In the genomic region with DNA sequence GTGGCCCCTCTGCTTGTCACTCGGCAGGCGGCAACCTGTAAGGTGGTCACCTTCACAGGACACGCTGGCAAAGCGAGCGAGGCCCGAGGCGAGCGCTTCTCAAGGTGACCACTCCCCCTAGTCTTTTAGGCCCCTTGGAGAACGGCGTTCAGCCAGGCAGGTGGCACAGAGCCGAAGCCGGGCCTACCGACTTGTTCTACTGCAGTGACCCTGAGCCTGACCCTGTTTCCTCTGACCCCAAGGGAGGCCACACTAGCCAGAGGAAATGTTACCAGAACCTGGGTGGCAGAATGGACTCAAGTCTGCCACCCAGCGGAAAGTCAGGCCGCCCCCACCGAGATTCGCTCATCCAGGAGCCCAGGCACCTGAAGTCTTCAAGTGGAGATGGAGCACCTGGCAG, we compare ENCODE assay signal across 8 mouse cellular contexts.
DNase-seq lines count a peak whose midpoint lies in the region; ATAC-seq and TF ChIP-seq lines count a peak whose summit lies in the region.

No protein-coding gene starts in this region.

- peaks cover 13% of the 10 kb centered on the region; the same call in 1 of the 2 replicates for H3K27me3 ChIP-seq in lung, embryonic 14.5 days (ENCODE audit: insufficient read depth, low read length)
- H3K27me3 ChIP-seq in forebrain, embryonic 14.5 days (replicated peaks; ENCODE audit: control insufficient read depth, insufficient read depth, low read length) = no peaks in the 10 kb centered on the region
- peaks cover 15% of the 10 kb centered on the region for H3K27me3 ChIP-seq in intestine, embryonic 15.5 days (replicated peaks)
- H3K27me3 ChIP-seq in liver, embryonic 14.5 days (ENCODE audit: control insufficient read depth, insufficient read depth, low read length) = peaks cover 3% of the 10 kb centered on the region
- H3K27me3 ChIP-seq in stomach, embryonic 14.5 days (ENCODE audit: control insufficient read depth, insufficient read depth, low read length) = 0 out of 2 replicates have a peak, but pooled peaks cover 2% of the 10 kb centered on the region

- no peak overlapping the region for H3K27ac ChIP-seq in lung, embryonic 14.5 days (ENCODE audit: low read depth)
- peak overlapping the region; percentile 44; the same call in 1 of the 2 replicates for H3K27ac ChIP-seq in forebrain, embryonic 14.5 days (ENCODE audit: low read depth, low read length)
- H3K27ac ChIP-seq in intestine, embryonic 15.5 days = no peak overlapping the region
- no peak overlapping the region for H3K27ac ChIP-seq in liver, embryonic 14.5 days
- no peak overlapping the region for H3K27ac ChIP-seq in stomach, embryonic 14.5 days (ENCODE audit: low read length)

- no peaks in the 10 kb centered on the region for H3K4me1 ChIP-seq in lung, embryonic 14.5 days (ENCODE audit: insufficient read depth)
- H3K4me1 ChIP-seq in forebrain, embryonic 14.5 days (ENCODE audit: control insufficient read depth, insufficient read depth, low read length) = peaks cover 31% of the 10 kb centered on the region
- H3K4me1 ChIP-seq in intestine, embryonic 15.5 days (replicated peaks) = 0 out of 2 replicates have a peak, but pooled peaks cover 3% of the 10 kb centered on the region
- H3K4me1 ChIP-seq in liver, embryonic 14.5 days (replicated peaks; ENCODE audit: control insufficient read depth in 2 of 2, insufficient read depth in 2 of 2, low read length in 1 of 2) = no peaks in the 10 kb centered on the region
- H3K4me1 ChIP-seq in stomach, embryonic 14.5 days (ENCODE audit: control insufficient read depth, insufficient read depth, low read length) = no peaks in the 10 kb centered on the region

- TF ChIP-seq POLR2A in brain, embryonic 14.5 days (IDR thresholded peaks at IDR 0.05; ENCODE audit: borderline replicate concordance, extremely low read depth, insufficient read depth, insufficient read length, poor library complexity, severe bottlenecking) = no peak

- TF ChIP-seq CTCF in lung, embryonic 14.5 days (IDR thresholded peaks at IDR 0.05; ENCODE audit: low read depth) = peak; percentile 45
- TF ChIP-seq CTCF in brain, embryonic 14.5 days (IDR thresholded peaks at IDR 0.05; ENCODE audit: borderline replicate concordance, extremely low read depth, insufficient read depth, insufficient read length) = peak; percentile 55
- peak; percentile 64 for TF ChIP-seq CTCF in liver, embryonic 14.5 days (IDR thresholded peaks at IDR 0.05; ENCODE audit: low read depth)

- H3K4me3 ChIP-seq in lung, embryonic 14.5 days (ENCODE audit: low read depth, low read length) = no peak overlapping the region
- no peak overlapping the region; the same call in 1 of the 2 replicates for H3K4me3 ChIP-seq in forebrain, embryonic 14.5 days (ENCODE audit: low read depth, low read length)
- H3K4me3 ChIP-seq in intestine, embryonic 15.5 days (replicated peaks) = no peak overlapping the region
- no peak overlapping the region for H3K4me3 ChIP-seq in liver, embryonic 14.5 days (ENCODE audit: insufficient read depth in 1 of 2, low read depth in 2 of 2, low read length in 2 of 2)
- H3K4me3 ChIP-seq in stomach, embryonic 14.5 days (ENCODE audit: low read depth, low read length) = no peak overlapping the region

- H3K4me2 ChIP-seq in lung, embryonic 14.5 days = no peak overlapping the region; the same call in 1 of the 2 replicates
- H3K4me2 ChIP-seq in forebrain, embryonic 14.5 days (ENCODE audit: low read length) = peak overlapping the region; percentile 39
- H3K4me2 ChIP-seq in intestine, embryonic 15.5 days (replicated peaks) = peak overlapping the region; percentile 22
- H3K4me2 ChIP-seq in liver, embryonic 14.5 days (ENCODE audit: low read depth) = no peak overlapping the region
- 0 out of 2 replicates have a peak overlapping the region, but pooled peaks have one; percentile 5 for H3K4me2 ChIP-seq in stomach, embryonic 14.5 days (replicated peaks; ENCODE audit: low read depth, low read length)

- no peak for ATAC-seq in lung, embryonic 14.5 days (ENCODE audit: insufficient read depth)
- ATAC-seq in forebrain, embryonic 14.5 days = no peak
- no peak for ATAC-seq in intestine, embryonic 15.5 days
- ATAC-seq in liver, embryonic 14.5 days (ENCODE audit: insufficient read depth) = no peak
- ATAC-seq in stomach, embryonic 14.5 days (ENCODE audit: insufficient number of reproducible peaks, insufficient read depth, low FRiP score, low read depth) = no peak

- peak; percentile 35 for DNase-seq in lung, embryonic 14.5 days
- DNase-seq in lung, adult 18-20 months = no peak
- peak; percentile 43 for DNase-seq in brain, embryonic 14.5 days (ENCODE audit: low read depth)
- DNase-seq in forebrain, embryonic 14.5 days (ENCODE audit: low spot score) = no peak
- DNase-seq in liver, embryonic 14.5 days (ENCODE audit: low read depth in 3 of 3, low spot score in 3 of 3) = peak in 1 of 3 experiments; percentile 2
- no peak for DNase-seq in urinary bladder, adult 2 months (ENCODE audit: low spot score)

- no peak overlapping the region for H3K9ac ChIP-seq in lung, embryonic 14.5 days
- no peak overlapping the region for H3K9ac ChIP-seq in forebrain, embryonic 14.5 days (ENCODE audit: low read length)
- H3K9ac ChIP-seq in intestine, embryonic 15.5 days = no peak overlapping the region
- H3K9ac ChIP-seq in liver, embryonic 14.5 days (replicated peaks) = no peak overlapping the region
- no peak overlapping the region for H3K9ac ChIP-seq in stomach, embryonic 14.5 days (replicated peaks; ENCODE audit: low read depth, low read length)

- WGBS in lung, embryonic 14.5 days = 7% methylated on average over 17 of the region's 17 CpGs
- WGBS in forebrain, embryonic 14.5 days = 10% methylated on average over 17 of the region's 17 CpGs
- 13% methylated on average over 17 of the region's 17 CpGs for WGBS in intestine, embryonic 15.5 days
- WGBS in liver, embryonic 14.5 days (ENCODE audit: insufficient replicate concordance) = 13% methylated on average over 17 of the region's 17 CpGs
- 9% methylated on average over 17 of the region's 17 CpGs for WGBS in stomach, embryonic 14.5 days

- no peak for TF ChIP-seq EP300 in liver, embryonic 14.5 days (IDR thresholded peaks at IDR 0.05; ENCODE audit: low read depth)

- H3K36me3 ChIP-seq in lung, embryonic 14.5 days (ENCODE audit: insufficient read depth) = no peaks in the 10 kb centered on the region
- H3K36me3 ChIP-seq in forebrain, embryonic 14.5 days (ENCODE audit: control insufficient read depth, insufficient read depth, low read length) = no peaks in the 10 kb centered on the region
- no peaks in the 10 kb centered on the region for H3K36me3 ChIP-seq in intestine, embryonic 15.5 days
- no peaks in the 10 kb centered on the region for H3K36me3 ChIP-seq in liver, embryonic 14.5 days (replicated peaks; ENCODE audit: control insufficient read depth, insufficient read depth, low read depth)
- no peaks in the 10 kb centered on the region for H3K36me3 ChIP-seq in stomach, embryonic 14.5 days (ENCODE audit: control insufficient read depth, insufficient read depth, low read length)

- no peaks in the 10 kb centered on the region for H3K9me3 ChIP-seq in lung, embryonic 14.5 days (ENCODE audit: low read depth, low read length)
- no peaks in the 10 kb centered on the region for H3K9me3 ChIP-seq in forebrain, embryonic 14.5 days (replicated peaks; ENCODE audit: control insufficient read depth, low read length)
- H3K9me3 ChIP-seq in intestine, embryonic 15.5 days = no peaks in the 10 kb centered on the region
- H3K9me3 ChIP-seq in liver, embryonic 14.5 days (ENCODE audit: control insufficient read depth, low read length) = no peaks in the 10 kb centered on the region
- H3K9me3 ChIP-seq in stomach, embryonic 14.5 days (ENCODE audit: control insufficient read depth, low read depth, low read length) = no peaks in the 10 kb centered on the region

Comparison
In these comparisons a context has a peak if more than half of its experiments do, and no peak if none do; other contexts are left out.
1. DNase-seq: peak in lung, embryonic 14.5 days (single experiment) and brain, embryonic 14.5 days (single experiment); none in lung, adult 18-20 months (0 of 2), forebrain, embryonic 14.5 days (single experiment) and urinary bladder, adult 2 months (single experiment).
2. H3K4me2 ChIP-seq: peak in forebrain, embryonic 14.5 days (single experiment), intestine, embryonic 15.5 days (single experiment) and stomach, embryonic 14.5 days (single experiment); none in lung, embryonic 14.5 days (single experiment) and liver, embryonic 14.5 days (single experiment).
3. Peak in every context shown above with its lines, with median percentiles within 50 percentile points of each other: CTCF ChIP-seq.